Mouse (Mus musculus): ENCODE data around the gene Shd. TPM values are rescaled to one million over a fixed set of nuclear protein-coding genes. Genes with fewer than 3 reads are reported as not detected.
A peak's percentile ranks its signal among the peaks of the same experiment; 100 is the strongest.

Gene Shd
- polyA plus RNA-seq, 1 experiment from 2014 or later: 102 TPM

DNA sequence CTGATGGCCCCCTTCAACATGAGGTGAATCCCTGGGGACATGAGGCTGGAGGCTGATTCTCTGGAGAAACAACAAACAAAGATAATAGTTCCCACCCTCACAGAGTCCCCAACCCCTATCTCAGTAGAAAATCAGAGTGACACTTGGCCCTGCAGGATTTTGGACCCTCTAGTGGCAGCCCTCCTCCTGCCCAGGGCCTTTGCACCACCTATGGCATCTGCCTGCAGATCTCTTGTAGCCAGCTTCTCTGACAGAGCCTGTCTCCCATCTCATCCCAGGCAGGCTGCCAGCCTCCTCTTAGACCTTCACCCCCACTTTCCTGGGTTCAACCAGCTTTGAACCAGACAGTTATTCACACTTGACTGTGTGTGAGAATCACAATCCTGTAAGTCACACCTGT, 9.5 kb upstream of the Shd start:
- H3K4me1 ChIP-seq: peaks cover 35% of the 10 kb centered on the region
- no peak for ATAC-seq
- no peaks in the 10 kb centered on the region for H3K9me3 ChIP-seq (replicated peaks)
- no peak overlapping the region for H3K4me2 ChIP-seq
- H3K9ac ChIP-seq: no peak overlapping the region
- no peak overlapping the region for H3K27ac ChIP-seq
- no peak overlapping the region for H3K4me3 ChIP-seq
- H3K36me3 ChIP-seq (ENCODE audit: poor library complexity, severe bottlenecking): peaks cover 32% of the 10 kb centered on the region
- no peaks in the 10 kb centered on the region for H3K27me3 ChIP-seq

DNA sequence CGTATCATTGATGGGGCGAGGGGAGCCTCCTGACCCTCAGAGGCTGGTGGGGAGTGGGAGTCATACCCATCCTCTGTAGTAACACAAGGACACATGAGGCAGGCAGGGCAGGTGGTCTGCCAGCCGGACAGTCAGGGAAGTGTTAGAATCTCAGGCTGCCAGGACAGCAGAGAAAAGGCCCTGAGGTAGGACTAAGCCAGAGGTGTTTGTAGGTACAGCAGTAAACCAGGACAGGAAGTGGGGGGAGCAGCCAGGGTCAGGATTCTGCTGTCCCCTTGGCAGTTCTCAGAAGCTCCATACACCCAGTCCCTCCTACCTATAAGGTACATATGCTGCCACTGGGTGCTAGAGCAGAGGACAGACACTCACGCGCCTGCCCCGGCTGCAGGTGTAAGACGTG, 8.6 kb upstream of the Shd start:
- Histone ChIP-seq H3K4me2 (no peak overlapping the region), H3K36me3 (ENCODE audit: poor library complexity, severe bottlenecking) (peaks cover 41% of the 10 kb centered on the region), H3K9me3 (replicated peaks) (no peaks in the 10 kb centered on the region), H3K4me1 (peaks cover 28% of the 10 kb centered on the region), H3K27me3 (no peaks in the 10 kb centered on the region), H3K9ac (no peak overlapping the region), H3K4me3 (no peak overlapping the region), H3K27ac (no peak overlapping the region)
- no peak for ATAC-seq
- 97% methylated on average over 7 of the region's 7 CpGs for WGBS

DNA sequence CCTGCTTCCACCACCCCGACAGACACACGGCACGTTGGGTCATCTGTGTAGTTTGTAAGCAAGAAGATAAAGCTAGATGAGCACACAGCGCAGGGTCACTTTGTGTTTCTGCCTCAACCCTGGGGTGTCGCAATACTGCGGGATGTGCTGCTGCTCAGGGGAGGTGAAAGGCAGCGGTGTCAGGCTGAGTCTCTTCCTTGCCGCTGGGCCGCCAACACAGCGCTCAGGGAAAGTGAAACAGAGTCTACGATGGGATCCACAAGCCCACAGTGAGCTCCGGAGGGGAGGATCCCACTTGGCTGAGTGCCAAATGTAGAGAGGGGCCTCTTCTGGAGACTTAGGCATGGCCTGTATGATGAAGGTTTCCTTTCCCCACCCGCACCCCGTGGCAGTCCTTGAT, 7.1 kb upstream of the Shd start:
- Histone ChIP-seq H3K4me3 (no peak overlapping the region), H3K27ac (no peak overlapping the region), H3K4me2 (no peak overlapping the region), H3K9me3 (replicated peaks) (no peaks in the 10 kb centered on the region), H3K4me1 (peaks cover 14% of the 10 kb centered on the region), H3K27me3 (no peaks in the 10 kb centered on the region), H3K36me3 (ENCODE audit: poor library complexity, severe bottlenecking) (peaks cover 56% of the 10 kb centered on the region), H3K9ac (no peak overlapping the region)
- no peak for ATAC-seq
- WGBS: 82% methylated on average over 14 of the region's 14 CpGs

DNA sequence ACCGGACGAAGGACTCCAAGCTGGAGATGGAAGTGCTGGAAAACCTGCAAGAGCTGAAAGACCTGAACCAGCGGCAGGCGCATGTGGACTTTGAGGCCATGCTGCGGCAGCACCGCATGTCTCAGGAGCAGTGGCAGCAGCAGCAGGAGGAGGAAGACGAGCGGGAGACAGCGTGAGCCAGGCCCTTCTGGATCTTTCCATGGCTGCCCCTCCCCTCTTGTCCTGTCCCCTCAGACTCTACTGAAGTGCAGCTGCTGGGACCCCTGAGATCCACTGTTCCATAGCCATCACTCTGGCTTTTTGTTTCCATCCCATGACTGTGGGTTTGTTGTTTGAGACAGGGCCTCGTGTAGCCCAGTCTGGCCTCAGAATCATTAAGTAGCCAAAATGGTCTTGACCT, 5.8 kb upstream of the Shd start:
- peaks cover 59% of the 10 kb centered on the region for H3K36me3 ChIP-seq (ENCODE audit: poor library complexity, severe bottlenecking)
- H3K27me3 ChIP-seq: no peaks in the 10 kb centered on the region
- WGBS: 93% methylated on average over 10 of the region's 10 CpGs

DNA sequence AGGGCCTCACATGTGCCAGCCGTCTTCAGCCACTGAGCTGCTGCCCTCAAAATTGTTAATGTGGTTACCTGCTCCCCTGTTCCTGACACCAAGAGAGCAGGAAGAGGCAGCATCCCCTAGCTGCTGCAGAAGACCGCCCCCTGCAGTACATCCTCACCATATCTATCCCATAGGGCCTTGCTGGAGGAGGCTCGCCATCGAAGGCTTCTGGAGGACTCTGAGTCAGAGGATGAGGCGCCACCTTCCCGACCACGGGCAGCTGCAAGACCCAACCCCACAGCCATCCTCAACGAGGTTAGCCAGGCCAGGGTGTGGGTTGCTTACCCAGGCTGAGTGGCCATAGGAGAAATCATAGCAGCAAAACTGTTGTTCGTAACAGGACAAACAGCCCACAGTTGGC, 5.3 kb upstream of the Shd start:
- Histone ChIP-seq H3K4me2 (no peak overlapping the region), H3K9me3 (replicated peaks) (no peaks in the 10 kb centered on the region), H3K4me1 (peaks cover 12% of the 10 kb centered on the region), H3K36me3 (ENCODE audit: poor library complexity, severe bottlenecking) (peaks cover 59% of the 10 kb centered on the region), H3K27ac (no peak overlapping the region), H3K27me3 (no peaks in the 10 kb centered on the region), H3K4me3 (no peak overlapping the region), H3K9ac (no peak overlapping the region)
- 86% methylated on average over 9 of the region's 9 CpGs for WGBS
- no peak for ATAC-seq

More for the DNA sequence above, 5.8 kb upstream of the Shd start:
- H3K9me3 ChIP-seq (replicated peaks): no peaks in the 10 kb centered on the region
- no peak for ATAC-seq
- H3K4me1 ChIP-seq: peaks cover 12% of the 10 kb centered on the region
- H3K27ac ChIP-seq: no peak overlapping the region
- no peak overlapping the region for H3K4me3 ChIP-seq
- H3K4me2 ChIP-seq: no peak overlapping the region
- H3K9ac ChIP-seq: no peak overlapping the region

DNA sequence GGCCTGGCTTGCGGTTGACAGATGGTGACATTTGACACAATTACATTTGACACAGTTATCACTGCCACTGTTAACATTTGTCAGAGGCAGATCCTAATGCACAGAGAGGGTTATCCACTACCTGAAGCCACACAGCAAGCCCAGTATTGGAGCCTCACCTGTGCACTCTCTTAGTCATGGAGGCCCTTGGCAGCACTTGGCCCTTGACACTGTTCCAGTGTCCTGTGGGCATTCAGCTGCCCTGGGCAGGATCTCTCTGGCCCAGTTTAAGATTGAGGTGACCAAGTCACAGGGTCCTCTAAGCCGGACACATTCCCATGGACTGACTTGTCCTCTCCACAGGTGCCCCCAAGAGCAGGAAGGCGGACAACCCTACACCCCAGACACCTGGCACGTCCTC, 3.1 kb upstream of the Shd start:
- H3K9ac ChIP-seq: no peak overlapping the region
- WGBS: 94% methylated on average over 4 of the region's 4 CpGs
- H3K36me3 ChIP-seq (ENCODE audit: poor library complexity, severe bottlenecking): peaks cover 49% of the 10 kb centered on the region
- no peaks in the 10 kb centered on the region for H3K9me3 ChIP-seq (replicated peaks)
- no peak overlapping the region for H3K4me2 ChIP-seq
- no peak for ATAC-seq
- H3K27ac ChIP-seq: no peak overlapping the region
- H3K27me3 ChIP-seq: no peaks in the 10 kb centered on the region
- no peak overlapping the region for H3K4me3 ChIP-seq
- H3K4me1 ChIP-seq: peaks cover 25% of the 10 kb centered on the region

DNA sequence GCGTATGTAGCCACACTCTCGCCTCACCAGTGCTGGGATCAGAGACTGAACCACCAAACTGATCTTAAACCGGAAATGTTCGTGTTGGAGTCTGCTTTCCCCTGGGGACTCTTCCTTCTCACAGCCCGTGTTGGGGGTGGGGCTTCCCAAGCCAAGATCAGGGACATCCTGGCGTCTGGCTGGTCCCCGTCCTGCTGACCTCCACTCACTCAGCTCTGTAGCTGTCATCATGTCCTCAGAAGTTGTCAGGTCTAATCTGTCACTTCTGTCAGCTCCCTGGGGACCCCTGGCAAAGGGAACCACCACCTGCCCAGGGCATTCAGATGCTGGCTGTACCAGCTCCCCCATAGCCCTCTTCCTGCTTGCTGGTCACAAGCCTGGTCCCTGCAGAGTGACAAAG, 2.1 kb upstream of the Shd start:
- Histone ChIP-seq H3K4me3 (no peak overlapping the region), H3K9ac (0 out of 2 replicates have a peak overlapping the region, but pooled peaks have one; percentile 13), H3K9me3 (replicated peaks) (no peaks in the 10 kb centered on the region), H3K4me2 (no peak overlapping the region), H3K36me3 (ENCODE audit: poor library complexity, severe bottlenecking) (peaks cover 54% of the 10 kb centered on the region), H3K27ac (0 out of 2 replicates have a peak overlapping the region, but pooled peaks have one; percentile 69), H3K4me1 (peaks cover 31% of the 10 kb centered on the region), H3K27me3 (no peaks in the 10 kb centered on the region)
- ATAC-seq: no peak
- 72% methylated on average over 7 of the region's 7 CpGs for WGBS

DNA sequence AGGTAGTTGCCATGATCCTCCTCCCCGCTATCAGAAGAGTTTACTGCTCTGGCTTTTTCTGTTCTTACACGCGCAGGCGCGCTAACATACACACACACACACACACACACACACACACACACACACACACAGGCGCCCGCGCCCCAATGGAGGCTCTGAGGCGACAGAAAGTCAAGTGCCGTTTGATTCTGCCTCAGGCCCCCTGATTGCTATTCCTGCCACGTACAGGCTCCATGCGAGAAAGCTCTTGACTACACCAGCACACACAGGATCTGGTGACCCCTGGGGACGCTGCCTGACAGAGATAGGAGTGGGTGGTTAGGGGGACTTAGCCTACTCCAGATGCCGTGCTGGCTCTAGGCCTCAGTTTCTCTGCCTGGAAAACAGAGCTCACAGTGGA, 707 bp upstream of the Shd start:
- peak overlapping the region; percentile 72 for H3K9ac ChIP-seq
- peaks cover 31% of the 10 kb centered on the region for H3K4me1 ChIP-seq
- no peaks in the 10 kb centered on the region for H3K27me3 ChIP-seq
- H3K4me2 ChIP-seq: peak overlapping the region; percentile 67
- WGBS: 32% methylated on average over 14 of the region's 14 CpGs
- H3K4me3 ChIP-seq: peak overlapping the region; percentile 50
- peaks cover 56% of the 10 kb centered on the region for H3K36me3 ChIP-seq (ENCODE audit: poor library complexity, severe bottlenecking)
- no peaks in the 10 kb centered on the region for H3K9me3 ChIP-seq (replicated peaks)
- peak; percentile 52 for ATAC-seq
- peak overlapping the region; percentile 69 for H3K27ac ChIP-seq

DNA sequence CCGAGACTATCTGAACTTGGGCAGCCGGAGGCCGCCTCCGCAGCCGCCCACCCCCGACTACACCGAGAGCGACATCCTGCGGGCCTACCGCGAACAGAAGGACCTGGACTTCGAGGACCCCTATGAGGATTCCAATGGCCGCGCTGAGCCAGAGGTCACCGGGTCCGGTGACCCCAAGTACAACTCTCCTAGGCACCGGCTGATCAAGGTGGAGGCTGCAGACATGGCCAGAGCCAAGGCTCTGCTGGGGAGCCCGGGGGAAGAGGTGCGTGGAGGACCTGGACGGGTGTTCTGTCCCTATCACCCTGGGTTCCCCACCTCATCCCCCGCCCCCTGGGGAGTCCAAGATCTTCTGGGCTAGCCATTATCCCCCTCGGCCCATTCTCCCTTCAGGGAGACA, 1.2 kb downstream of the Shd start:
- no peaks in the 10 kb centered on the region for H3K9me3 ChIP-seq (replicated peaks)
- no peaks in the 10 kb centered on the region for H3K27me3 ChIP-seq
- peak overlapping the region; percentile 50 for H3K4me3 ChIP-seq
- peaks cover 40% of the 10 kb centered on the region for H3K36me3 ChIP-seq (ENCODE audit: poor library complexity, severe bottlenecking)
- no peak for ATAC-seq
- 22% methylated on average over 22 of the region's 22 CpGs for WGBS
- H3K27ac ChIP-seq: no peak overlapping the region
- peak overlapping the region; percentile 72 for H3K9ac ChIP-seq
- H3K4me2 ChIP-seq: peak overlapping the region; percentile 67
- H3K4me1 ChIP-seq: peaks cover 33% of the 10 kb centered on the region

DNA sequence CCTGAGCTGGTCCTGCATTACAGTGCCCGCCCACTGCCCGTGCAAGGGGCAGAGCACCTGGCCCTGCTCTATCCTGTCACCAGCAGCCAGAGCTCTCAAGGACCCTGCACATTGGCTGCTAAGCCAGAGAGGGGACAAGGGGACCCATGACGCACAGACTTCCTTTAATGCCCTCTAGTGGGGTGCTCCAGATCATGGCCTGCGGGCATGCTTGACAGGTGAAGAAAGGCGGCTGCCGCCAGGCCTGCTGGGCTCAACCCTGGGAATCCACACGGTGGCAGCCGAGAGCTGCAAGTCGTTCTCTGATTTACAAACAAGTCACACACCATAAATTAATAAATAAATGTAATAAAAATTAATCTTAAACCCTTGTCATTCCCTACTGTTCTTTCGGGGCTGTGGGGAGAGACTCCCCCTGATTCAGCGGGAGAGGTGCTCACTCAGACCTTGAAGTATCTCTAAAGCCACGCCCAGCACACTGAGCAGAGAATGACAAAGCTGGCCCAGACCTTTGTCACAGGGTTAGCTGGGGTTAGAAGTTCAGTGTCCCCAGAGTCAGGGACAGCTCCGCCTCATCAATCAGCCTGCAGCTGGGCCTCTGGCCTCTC, 6.1 kb downstream of the Shd start:
- peaks cover 20% of the 10 kb centered on the region for H3K36me3 ChIP-seq (ENCODE audit: poor library complexity, severe bottlenecking)
- H3K4me2 ChIP-seq: no peak overlapping the region
- H3K4me1 ChIP-seq: peaks cover 14% of the 10 kb centered on the region
- no peak overlapping the region for H3K9ac ChIP-seq
- H3K27me3 ChIP-seq: no peaks in the 10 kb centered on the region
- no peak overlapping the region for H3K27ac ChIP-seq
- peak; percentile 75 for ATAC-seq
- WGBS: 18% methylated on average over 13 of the region's 13 CpGs
- H3K4me3 ChIP-seq: no peak overlapping the region
- H3K9me3 ChIP-seq (replicated peaks): no peaks in the 10 kb centered on the region

DNA sequence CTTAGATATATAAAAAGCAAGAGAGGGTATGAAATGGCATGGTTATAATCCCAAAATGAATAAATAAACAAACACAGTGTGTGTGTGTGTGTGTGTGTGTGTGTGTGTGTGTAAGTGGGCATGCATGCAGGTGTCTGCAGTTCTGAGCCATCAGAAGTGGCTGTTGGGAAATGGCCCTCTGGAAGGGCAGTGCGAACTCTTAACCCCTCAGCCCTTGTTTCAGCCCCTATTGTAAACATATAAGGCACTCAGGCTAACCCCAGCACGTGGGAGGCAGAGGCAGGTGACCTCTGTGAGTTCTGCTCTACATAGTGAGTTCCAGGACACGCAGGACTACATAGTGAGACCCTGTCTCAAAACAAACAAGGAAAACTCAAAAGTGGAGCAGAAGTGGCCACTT, 7.0 kb downstream of the Shd start:
- no peak overlapping the region for H3K9ac ChIP-seq
- H3K4me1 ChIP-seq: peaks cover 8% of the 10 kb centered on the region
- no peak overlapping the region for H3K4me3 ChIP-seq
- no peaks in the 10 kb centered on the region for H3K9me3 ChIP-seq (replicated peaks)
- H3K4me2 ChIP-seq: no peak overlapping the region
- no peak overlapping the region for H3K27ac ChIP-seq
- WGBS: 62% methylated on average over 3 of the region's 3 CpGs
- H3K36me3 ChIP-seq (ENCODE audit: poor library complexity, severe bottlenecking): peaks cover 20% of the 10 kb centered on the region
- ATAC-seq: no peak
- no peaks in the 10 kb centered on the region for H3K27me3 ChIP-seq

DNA sequence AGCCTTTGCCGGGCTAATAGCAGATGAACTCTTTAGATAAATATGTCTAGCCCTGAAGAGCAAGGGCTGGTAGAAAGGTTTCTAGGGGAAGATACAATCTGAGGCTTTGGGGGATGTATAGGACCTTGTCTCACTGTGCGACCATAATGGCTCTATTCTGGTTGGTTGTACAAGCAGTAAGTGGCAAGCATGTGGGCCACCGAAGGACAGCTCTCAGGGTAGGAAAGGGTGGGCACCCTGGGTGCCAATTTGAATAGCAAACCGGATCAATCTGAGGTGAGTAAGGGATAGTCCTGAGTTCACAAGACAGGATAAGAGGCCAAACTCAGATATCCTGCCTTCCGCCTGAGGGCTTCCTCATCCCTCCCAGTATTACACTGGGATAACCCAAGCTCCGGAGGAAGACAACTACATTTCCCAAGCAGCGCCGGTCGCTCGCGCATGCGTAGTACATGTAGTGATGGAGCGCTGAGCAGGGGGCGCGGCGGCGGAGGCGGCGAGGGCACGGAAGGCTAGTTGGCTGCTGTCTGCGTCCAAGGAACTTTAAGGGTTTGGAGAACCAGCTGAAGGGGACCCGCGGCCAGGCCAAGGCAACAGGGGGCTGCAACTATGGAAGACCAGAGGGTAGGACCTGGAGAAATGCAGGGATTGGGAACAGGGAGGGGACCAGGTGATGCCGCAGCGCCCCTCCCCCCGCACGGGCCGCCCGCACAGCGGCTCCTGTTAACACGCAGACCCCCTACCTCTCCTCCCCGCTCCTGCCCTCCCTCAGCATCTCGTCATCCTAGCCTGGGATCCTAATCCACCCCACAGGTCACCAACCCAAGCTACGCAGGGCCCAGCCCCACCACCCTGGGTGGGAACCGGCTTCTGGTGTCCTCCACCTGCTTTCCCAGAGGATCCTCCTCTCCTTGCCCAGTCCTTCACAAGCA, 16.0 kb downstream of the Shd start, which contains the start of gene Fsd1:
Gene Fsd1, plus strand, starts transcription at position 480 of the 932 bp plus-strand sequence.
- Histone ChIP-seq H3K4me1 (peaks cover 7% of the 10 kb centered on the region), H3K4me3 (peak within 1 kb of the TSS; percentile 79), H3K36me3 (ENCODE audit: poor library complexity, severe bottlenecking) (peaks cover 25% of the 10 kb centered on the region), H3K9ac (peak within 1 kb of the TSS; percentile 86), H3K27ac (no peak within 1 kb of the TSS), H3K9me3 (replicated peaks) (no peaks in the 10 kb centered on the region), H3K4me2 (peak within 1 kb of the TSS; percentile 95), H3K27me3 (no peaks in the 10 kb centered on the region)
- ATAC-seq: peak; percentile 90
- 8% methylated on average over 32 of the region's 35 CpGs for WGBS

All from forebrain, embryonic 13.5 days (tissue).